In the genomic region with DNA sequence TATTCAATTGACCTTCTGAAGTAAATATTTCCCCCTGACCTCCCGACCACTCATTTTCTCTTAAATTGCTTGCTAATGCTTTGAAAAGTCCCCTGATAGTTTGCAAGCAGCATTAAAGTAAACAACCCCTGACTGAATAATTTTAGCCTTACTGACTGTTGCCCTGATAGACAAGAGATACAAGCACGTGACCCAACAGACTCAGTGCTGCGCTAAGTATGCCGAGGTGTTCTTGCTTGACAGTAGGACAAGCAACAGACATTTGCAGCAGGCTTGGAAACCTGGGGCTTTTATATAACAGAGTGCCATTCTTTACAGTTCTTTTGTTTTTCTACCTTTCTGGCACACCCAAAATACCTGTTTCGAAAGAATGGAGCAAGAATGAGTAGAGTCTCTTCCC, we compare ENCODE assay signal across 10 mouse cellular contexts.
DNase-seq lines count a peak whose midpoint lies in the region; ATAC-seq and TF ChIP-seq lines count a peak whose summit lies in the region.
"Had no signal": no experiment of that assay in that cellular context is flagged by ENCODE, and none has a peak within 500 bp of the region (broad histone marks: within the 10 kb centered on the region; RNA-seq: fewer than 3 reads in every experiment).

No protein-coding gene starts in this region.

- no peaks in the 10 kb centered on the region for H3K36me3 ChIP-seq in heart, embryonic 10.5 days
- no peaks in the 10 kb centered on the region for H3K36me3 ChIP-seq in neural tube, embryonic 11.5 days (ENCODE audit: control insufficient read depth, insufficient read depth, low read length)
- H3K36me3 ChIP-seq in limb, embryonic 14.5 days (ENCODE audit: control insufficient read depth, insufficient read depth, low read length) = no peaks in the 10 kb centered on the region

- peak overlapping the region; percentile 40 for H3K9ac ChIP-seq in neural tube, embryonic 11.5 days (ENCODE audit: low read length)
- no peak overlapping the region for H3K9ac ChIP-seq in limb, embryonic 14.5 days (ENCODE audit: low read depth, low read length, severe bottlenecking)

- peak overlapping the region; percentile 8; the same call in 1 of the 2 replicates for H3K4me3 ChIP-seq in heart, embryonic 10.5 days
- H3K4me3 ChIP-seq in neural tube, embryonic 11.5 days (ENCODE audit: low read depth, low read length) = no peak overlapping the region
- no peak overlapping the region for H3K4me3 ChIP-seq in limb, embryonic 14.5 days (replicated peaks; ENCODE audit: low read length)

- TF ChIP-seq POLR2A in limb, embryonic 14.5 days (IDR thresholded peaks at IDR 0.05; ENCODE audit: borderline replicate concordance, extremely low read depth, insufficient read depth, insufficient read length) = no peak

- H3K4me1 ChIP-seq in heart, embryonic 10.5 days = peaks cover 4% of the 10 kb centered on the region; the same call in 1 of the 2 replicates
- H3K4me1 ChIP-seq in neural tube, embryonic 11.5 days (ENCODE audit: control insufficient read depth, insufficient read depth, low read length) = no peaks in the 10 kb centered on the region
- peaks cover 10% of the 10 kb centered on the region for H3K4me1 ChIP-seq in limb, embryonic 14.5 days (ENCODE audit: control insufficient read depth, insufficient read depth, low read length)

- no peaks in the 10 kb centered on the region for H3K9me3 ChIP-seq in heart, embryonic 10.5 days
- H3K9me3 ChIP-seq in neural tube, embryonic 11.5 days (ENCODE audit: control insufficient read depth, low read length) = no peaks in the 10 kb centered on the region
- no peaks in the 10 kb centered on the region for H3K9me3 ChIP-seq in limb, embryonic 14.5 days (ENCODE audit: control insufficient read depth, low read length)

- peak; percentile 54 for ATAC-seq in neural tube, embryonic 11.5 days (ENCODE audit: insufficient read depth, low FRiP score, low TSS enrichment)
- ATAC-seq in limb, embryonic 14.5 days (ENCODE audit: low FRiP score, low read depth) = no peak
- no peak for ATAC-seq in granulocyte monocyte progenitor cell, adult 5-6 weeks (replicated peaks; ENCODE audit: poor library complexity, severe bottlenecking)
- no peak for ATAC-seq in CD4-positive, CD25-positive, alpha-beta regulatory T cell, adult 4 months
- ATAC-seq: Patski had no signal

- H3K27me3 ChIP-seq in heart, embryonic 10.5 days (ENCODE audit: insufficient read depth, poor library complexity, severe bottlenecking) = no peaks in the 10 kb centered on the region
- no peaks in the 10 kb centered on the region for H3K27me3 ChIP-seq in neural tube, embryonic 11.5 days (ENCODE audit: control insufficient read depth, insufficient read depth, low read length)
- no peaks in the 10 kb centered on the region for H3K27me3 ChIP-seq in limb, embryonic 14.5 days (ENCODE audit: control insufficient read depth, insufficient read depth, low read length)

- H3K27ac ChIP-seq in heart, embryonic 10.5 days = no peak overlapping the region
- no peak overlapping the region for H3K27ac ChIP-seq in neural tube, embryonic 11.5 days (ENCODE audit: low read depth, low read length)
- no peak overlapping the region for H3K27ac ChIP-seq in limb, embryonic 14.5 days (replicated peaks; ENCODE audit: low read depth, low read length)

- 60% methylated on average over 5 of the region's 5 CpGs for WGBS in heart, embryonic 10.5 days
- WGBS in neural tube, embryonic 11.5 days = 47% methylated on average over 5 of the region's 5 CpGs
- WGBS in limb, embryonic 14.5 days = 51% methylated on average over 5 of the region's 5 CpGs

- peak overlapping the region; percentile 41; the same call in 1 of the 2 replicates for H3K4me2 ChIP-seq in neural tube, embryonic 11.5 days (ENCODE audit: low read depth)
- peak overlapping the region; percentile 40 for H3K4me2 ChIP-seq in limb, embryonic 14.5 days (replicated peaks; ENCODE audit: low read depth, low read length, severe bottlenecking)

- DNase-seq in heart, embryonic 10.5 days (ENCODE audit: low spot score) = no peak
- no peak for DNase-seq in heart, adult 18-20 months
- DNase-seq in neural tube, embryonic 11.5 days (ENCODE audit: low spot score) = no peak
- no peak for DNase-seq in neural tube, embryonic 10.5 days (ENCODE audit: extremely low spot score, low spot score)
- DNase-seq in limb, embryonic 14.5 days (ENCODE audit: low spot score) = no peak
- no peak for DNase-seq in spleen, adult 18-20 months
- DNase-seq: layer of hippocampus, postnatal 36 days had no signal
